Mouse (Mus musculus) adrenal gland, adult 8-10 months (tissue): ENCODE measurements around the gene Dcun1d5. TPM values are rescaled to one million over a fixed set of nuclear protein-coding genes. Genes with fewer than 3 reads are reported as not detected.
"Not testable (repeated sequence)": the region's sequence is repeated elsewhere in the genome, so short reads cannot be mapped to it uniquely, and the experiment has no call there.

Source experiments
- DNase-seq: peaks from one replicate; pipeline ENCODE4 v3.0.0; 2022
- total RNA-seq, 4 experiments: library from RNA; stranded (reverse); gene quantifications; 2 replicates each; pipeline ENCODE4 v1.2.4; 2022

The Dcun1d5 gene
- 10 to 100 TPM; 69.6 to 91.1 (median 74.0) TPM for total RNA-seq

- peak; percentile 93 for DNase-seq
Observed at GRCm38 (mm10) chr9:7184172-7184896, at the start of gene Dcun1d5, which contains the start of gene Dync2h1. TSS of gene Dcun1d5 (plus strand) at chr9:7184520. TSS of gene Dync2h1 (minus strand) at chr9:7184446.

DNA sequence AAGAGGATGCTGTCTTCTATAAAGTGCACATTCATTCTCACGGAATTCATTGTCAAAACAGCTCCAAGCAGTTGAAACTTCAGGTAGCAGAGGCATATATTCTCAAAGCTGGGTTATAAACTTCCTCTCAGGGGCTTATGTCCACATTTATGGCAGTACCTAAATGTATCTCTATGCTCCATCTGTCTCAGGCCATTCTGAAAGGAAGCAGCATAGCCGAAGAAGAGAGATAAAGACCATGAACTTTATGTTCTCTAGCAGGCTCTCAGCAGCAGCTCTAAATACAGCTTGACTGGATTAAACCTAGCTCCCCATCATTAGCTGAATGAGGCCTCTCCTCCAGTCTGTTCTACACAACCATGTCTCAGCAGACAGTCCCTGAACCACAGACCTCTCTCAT lies 29.9 kb upstream of the Dcun1d5 start:
- DNase-seq: no peak

- DNase-seq: no peak
Observed at GRCm38 (mm10) chr9:7158605-7159004, 25.7 kb upstream of the Dcun1d5 start.

GRCm38 (mm10) chr9:7159718-7160117 lies 24.6 kb upstream of the Dcun1d5 start:
- no peak for DNase-seq

DNA sequence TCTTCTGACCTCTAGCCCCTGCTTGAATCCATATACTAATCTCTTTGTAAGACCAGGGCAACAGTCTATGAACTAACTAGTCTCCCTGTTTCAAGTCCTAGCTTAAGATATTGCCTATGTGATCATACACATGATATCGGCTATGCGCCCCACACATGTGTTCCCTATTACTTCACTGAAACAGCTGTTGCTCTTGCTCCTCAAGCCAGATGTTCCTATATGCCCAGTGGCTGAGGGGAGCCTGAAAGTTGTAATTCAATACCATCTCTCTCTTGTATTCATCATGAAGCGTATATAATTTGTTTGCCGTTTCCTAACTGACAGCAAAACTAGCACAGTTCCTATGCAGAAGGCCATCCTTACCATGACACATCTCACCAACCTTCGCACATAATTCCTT lies 23.6 kb upstream of the Dcun1d5 start:
- DNase-seq: no peak

GRCm38 (mm10) chr9:7167339-7167998 lies 16.9 kb upstream of the Dcun1d5 start:
- no peak for DNase-seq

DNA sequence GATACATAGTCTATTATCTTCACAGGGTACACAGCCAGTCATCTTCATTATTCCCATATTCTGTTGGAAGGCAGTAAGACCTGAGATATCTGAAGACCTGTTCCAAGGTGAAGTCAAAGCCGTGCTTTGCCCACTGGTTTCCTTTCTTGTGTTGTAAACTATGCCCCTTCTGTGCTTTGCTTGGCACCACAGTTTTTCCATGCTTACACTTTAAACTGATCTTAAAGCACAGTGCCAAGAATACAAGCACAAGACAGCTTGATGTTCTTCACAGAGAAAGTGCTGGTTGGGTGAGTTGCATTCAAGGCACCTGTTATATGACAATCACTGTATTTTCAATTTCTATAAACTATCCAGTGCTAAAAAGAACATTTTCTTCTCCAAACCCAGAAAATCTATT lies 10.6 kb upstream of the Dcun1d5 start:
- DNase-seq: no peak

GRCm38 (mm10) chr9:7176618-7177610 lies 7.4 kb upstream of the Dcun1d5 start:
- DNase-seq: peak; percentile 83

GRCm38 (mm10) chr9:7184897-7185291 lies 574 bp downstream of the Dcun1d5 start:
- DNase-seq: peak; percentile 19

GRCm38 (mm10) chr9:7190694-7191093 lies 6.4 kb downstream of the Dcun1d5 start:
- not testable (repeated sequence) for DNase-seq

DNA sequence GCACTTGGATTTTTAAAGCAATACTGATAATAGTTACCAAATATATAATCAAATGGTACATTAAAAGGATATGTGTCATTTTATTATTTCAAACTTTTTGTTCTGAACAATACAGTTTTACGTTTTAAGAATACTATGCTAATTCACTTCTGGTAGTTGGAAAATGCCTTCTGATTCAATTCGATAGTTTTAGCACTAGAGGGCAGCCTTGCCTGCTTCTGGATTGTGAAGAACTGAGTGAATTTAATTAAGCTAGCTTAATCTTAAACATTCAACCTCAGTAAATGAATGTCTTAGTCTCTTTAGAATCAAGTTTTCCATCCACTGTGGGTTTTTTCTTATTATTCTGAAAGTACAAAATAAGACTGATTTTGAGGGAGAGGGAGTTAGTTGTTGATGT lies 31.9 kb downstream of the Dcun1d5 start:
- no peak for DNase-seq

GRCm38 (mm10) chr9:7221024-7221423 lies 36.7 kb downstream of the Dcun1d5 start:
- DNase-seq: no peak

DNA sequence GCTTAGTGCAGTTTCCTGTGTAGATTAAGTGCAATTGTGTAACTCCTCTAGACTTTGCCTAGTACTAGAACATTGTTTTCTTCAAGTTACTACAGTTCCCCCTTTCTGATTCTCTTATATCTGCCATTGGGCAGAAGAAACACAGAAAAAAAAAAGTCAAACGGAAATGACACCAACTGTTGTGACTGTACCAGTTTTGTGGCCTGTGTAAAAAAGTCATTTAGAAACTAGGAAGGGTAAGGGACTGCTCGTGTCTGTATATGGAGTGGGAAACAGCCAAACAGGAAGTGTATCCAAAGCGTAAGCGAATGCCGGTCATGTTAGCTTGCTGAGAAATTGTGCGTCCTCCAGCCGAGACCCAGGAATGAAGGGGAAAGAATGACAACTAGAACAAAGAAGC lies 37.1 kb downstream of the Dcun1d5 start:
- no peak for DNase-seq

DNA sequence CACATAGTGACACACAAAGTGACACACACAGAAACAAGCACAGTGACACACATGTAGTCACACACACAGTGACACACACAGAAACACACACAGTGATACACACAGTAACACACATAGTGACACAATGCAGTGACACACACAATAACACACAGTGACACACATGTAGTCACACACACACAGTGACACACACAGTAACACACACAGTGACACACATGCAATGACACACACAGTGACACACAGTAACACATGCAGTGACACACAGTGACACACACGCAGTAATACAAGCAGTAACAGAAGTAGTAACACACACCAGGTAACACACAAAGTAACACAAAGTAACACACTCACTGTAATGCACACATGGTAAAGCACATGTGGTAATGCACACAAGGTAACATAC lies 54.3 kb downstream of the Dcun1d5 start:
- no peak for DNase-seq

DNA sequence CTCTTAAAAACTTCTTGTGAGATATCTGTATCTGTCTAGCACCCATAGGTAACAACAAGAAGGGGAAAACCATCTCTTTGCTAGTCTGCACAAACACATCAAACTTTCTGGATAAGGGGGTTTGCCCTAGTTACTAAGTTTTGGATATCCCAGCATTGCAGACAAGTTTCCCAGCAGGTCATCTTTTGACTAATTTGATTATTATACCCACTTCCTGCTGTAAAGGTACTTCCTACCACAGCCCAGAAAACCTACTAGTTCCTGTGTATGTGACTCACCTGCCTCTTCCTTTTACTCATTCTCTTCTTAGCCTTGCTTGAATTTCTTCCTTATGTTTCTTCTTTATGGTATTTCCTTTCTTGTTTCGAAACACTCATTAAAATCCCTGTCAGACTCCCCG lies 55.6 kb downstream of the Dcun1d5 start:
- no peak for DNase-seq

DNA sequence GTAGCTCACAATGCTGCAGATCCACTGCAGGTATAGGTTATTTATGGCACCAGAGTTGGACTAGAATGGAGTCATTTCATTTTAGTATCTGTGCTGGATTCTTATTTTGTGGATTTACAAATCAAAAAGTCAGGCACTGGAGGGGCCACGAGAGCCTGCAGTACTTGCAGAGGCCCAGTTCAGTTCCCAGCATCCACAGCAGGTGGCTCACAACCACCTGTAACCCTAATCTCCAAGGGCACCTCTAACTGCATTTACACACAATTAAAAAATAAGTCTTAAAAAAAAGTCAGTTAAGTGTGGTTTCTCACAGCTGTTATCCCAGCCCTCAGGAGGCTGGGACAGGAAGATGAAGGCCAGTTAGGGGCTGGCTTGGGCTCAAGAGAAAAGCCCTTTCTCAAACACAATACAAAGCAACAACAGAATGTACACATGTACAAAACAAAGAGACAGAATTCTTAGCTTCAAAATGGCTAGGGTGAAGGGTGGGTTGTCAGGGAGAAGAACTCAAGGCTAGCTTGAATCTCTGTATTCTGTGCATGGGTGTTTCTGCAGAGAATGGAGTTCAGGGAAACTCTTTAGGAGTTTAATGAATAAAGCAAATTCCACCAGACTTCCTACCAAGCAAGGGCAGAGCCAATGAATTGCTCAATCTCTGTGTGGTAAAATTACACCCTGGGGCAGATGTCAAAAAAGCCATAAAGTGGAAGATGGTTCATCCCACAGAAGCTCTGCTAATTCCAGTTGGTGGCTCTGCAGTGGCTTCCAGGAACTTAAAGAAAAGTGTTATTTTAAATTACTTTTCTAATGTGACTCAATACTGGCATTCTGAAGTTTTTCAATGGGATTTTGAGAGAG lies 68.7 kb downstream of the Dcun1d5 start:
- no peak for DNase-seq

Other genes with a start within 250 kb of the Dcun1d5 start
- 10 to 100 TPM; 15.3 to 32.3 (median 19.9) TPM for gene Dync2h1, start 74 bp upstream of the Dcun1d5 start, total RNA-seq
- gene Mmp13, start 88.0 kb downstream of the Dcun1d5 start, total RNA-seq: 1 to 10 TPM in 2 of 4 experiments, under 1 TPM in 2; 0.35 to 2.3 (median 1.5) TPM
- 10 to 100 TPM in 3 of 4 experiments, 1 to 10 TPM in 1; 7.3 to 31.1 (median 17.9) TPM for gene Mmp12, start 159.9 kb downstream of the Dcun1d5 start, total RNA-seq
- gene Mmp1b, start 203.5 kb downstream of the Dcun1d5 start, total RNA-seq: not detected